Mouse (Mus musculus): Measurements from ENCODE around the gene Ccnq. TPM values are rescaled to one million over a fixed set of nuclear protein-coding genes. Genes with fewer than 3 reads are reported as not detected.

The Ccnq gene
- polyA plus RNA-seq, 1 experiment from 2014 or later = 37.6 TPM

Small RNAs within 50 kb of the gene (microRNA-seq; reads per million reads assigned to microRNA genes)
- gene Gm23840 = not detected

Other genes with a start within 250 kb of the Ccnq start
- gene Sebox, start 248.3 kb downstream of the Ccnq start, polyA plus RNA-seq (2016; fragmentation: Nextera tagmentation; extraction: Ambion mirVana) = not detected in 2 replicates
- 51.9 and 56.1 TPM in 2 replicates for gene Tmem199, start 239.6 kb downstream of the Ccnq start, polyA plus RNA-seq (2016; fragmentation: Nextera tagmentation; extraction: Ambion mirVana)
- 176 and 180 TPM in 2 replicates for gene Poldip2, start 239.5 kb downstream of the Ccnq start, polyA plus RNA-seq (2016; fragmentation: Nextera tagmentation; extraction: Ambion mirVana)
- 70.4 and 72.5 TPM in 2 replicates for gene Tnfaip1, start 215.4 kb downstream of the Ccnq start, polyA plus RNA-seq (2016; fragmentation: Nextera tagmentation; extraction: Ambion mirVana)
- 129 and 132 TPM in 2 replicates for gene Ift20, start 215.4 kb downstream of the Ccnq start, polyA plus RNA-seq (2016; fragmentation: Nextera tagmentation; extraction: Ambion mirVana)
- 63.3 and 63.9 TPM in 2 replicates for gene Tmem97, start 201.0 kb downstream of the Ccnq start, polyA plus RNA-seq (2016; fragmentation: Nextera tagmentation; extraction: Ambion mirVana)
- 10.8 and 11.6 TPM in 2 replicates for gene Nlk, start 54.4 kb downstream of the Ccnq start, polyA plus RNA-seq (2016; fragmentation: Nextera tagmentation; extraction: Ambion mirVana)
- 13.7 and 14.9 TPM in 2 replicates for gene Lyrm9, start 74.9 kb upstream of the Ccnq start, polyA plus RNA-seq (2016; fragmentation: Nextera tagmentation; extraction: Ambion mirVana)
- 0.66 and 1.2 TPM in 2 replicates for gene Nos2, start 169.1 kb upstream of the Ccnq start, polyA plus RNA-seq (2016; fragmentation: Nextera tagmentation; extraction: Ambion mirVana)
- gene Lgals9, start 233.2 kb upstream of the Ccnq start, polyA plus RNA-seq (2016; fragmentation: Nextera tagmentation; extraction: Ambion mirVana) = 4.1 and 6.8 TPM in 2 replicates

All from limb, embryonic 12.5 days (tissue).